Mouse (Mus musculus): ENCODE data around the gene Tnrc6c.

DNA sequence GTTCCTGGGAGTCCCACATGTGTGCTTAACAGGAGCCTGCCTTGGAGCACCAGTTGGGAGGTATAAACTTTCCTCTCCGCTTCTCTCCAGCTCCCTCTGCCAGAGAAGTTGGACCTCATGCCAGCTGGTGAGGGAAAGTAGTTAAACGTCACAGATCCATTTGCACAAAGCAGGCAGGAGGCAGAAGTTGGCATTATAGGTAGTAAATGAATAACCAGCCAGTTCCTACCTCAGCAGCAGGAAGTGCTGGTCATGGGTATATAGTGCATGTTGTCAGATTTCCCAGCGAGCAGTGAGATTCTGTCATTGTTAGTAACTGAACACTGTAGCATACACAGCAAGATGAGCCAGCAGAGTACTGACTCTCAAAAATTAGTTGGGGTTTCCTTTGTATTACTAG lies 31.4 kb downstream of the Tnrc6c start:
- peak; percentile 9; the same call in 1 of the 2 replicates for TF ChIP-seq CTCF (IDR thresholded peaks at IDR 0.05; ENCODE audit: extremely low read depth, insufficient read length, insufficient replicate concordance, low read depth, low read length)
- TF ChIP-seq POLR2A (IDR thresholded peaks at IDR 0.05; ENCODE audit: low read depth, low read length): no peak

All from small intestine, adult 2 months (tissue).